Mouse (Mus musculus) gastrocnemius, postnatal 4 days (tissue): ENCODE results near the gene Gm1113. TPM values are rescaled to one million over a fixed set of nuclear protein-coding genes. Genes with fewer than 3 reads are reported as not detected.
A peak's percentile ranks its signal among the peaks of the same experiment; 100 is the strongest.

Experiments
- DNase-seq, 2 experiments: peaks; one replicate each; pipeline ENCODE4 v3.0.0; 2021 to 2022; ENCODE audit warnings: low spot score in 2 of 2, mixed read lengths in 2 of 2
- long read RNA-seq, 2 experiments: library from polyadenylated mRNA; stranded (forward); transcript quantifications; one replicate each; pipeline ENCODE4 v2.0.0; 2021
- total RNA-seq, 2 experiments: library from RNA; stranded (reverse); gene quantifications; 2 replicates each; pipeline ENCODE4 v1.2.3; 2021

Gm1113 gene
- total RNA-seq = not detected
- long read RNA-seq, experiment 1 = 0 reads
- long read RNA-seq, experiment 2 = 0 reads

- no peak for DNase-seq
Measured at GRCm38 (mm10) chr9:35518169-35518568, at the start of gene Gm1113. TSS of gene Gm1113 (minus strand) at chr9:35518269.

GRCm38 (mm10) chr9:35564536-35565240 is 46.6 kb upstream of the Gm1113 start:
- DNase-seq = no peak

GRCm38 (mm10) chr9:35561583-35561982 is 43.5 kb upstream of the Gm1113 start:
- no peak for DNase-seq

GRCm38 (mm10) chr9:35561076-35561475 is 43.0 kb upstream of the Gm1113 start:
- DNase-seq = no peak

- DNase-seq = peak in 1 of 2 experiments; percentile 72
Measured at GRCm38 (mm10) chr9:35559009-35559890, 41.2 kb upstream of the Gm1113 start.

GRCm38 (mm10) chr9:35558257-35559008 is 40.4 kb upstream of the Gm1113 start, which contains the start of the genes Ddx25 and Pus3:
TSS of gene Ddx25 (minus strand) at chr9:35558528.
TSS of gene Pus3 (plus strand) at chr9:35558595.
- no peak for DNase-seq

- no peak for DNase-seq
Measured at GRCm38 (mm10) chr9:35556494-35557102, 38.5 kb upstream of the Gm1113 start.

GRCm38 (mm10) chr9:35548455-35548854 is 30.4 kb upstream of the Gm1113 start:
- no peak for DNase-seq

- DNase-seq = no peak
Measured at GRCm38 (mm10) chr9:35546745-35547144, 28.7 kb upstream of the Gm1113 start.

- no peak for DNase-seq
Measured at GRCm38 (mm10) chr9:35545704-35546103, 27.6 kb upstream of the Gm1113 start.

- DNase-seq = no peak
Measured at GRCm38 (mm10) chr9:35544666-35545065, 26.6 kb upstream of the Gm1113 start.

- DNase-seq = no peak
Measured at GRCm38 (mm10) chr9:35543099-35543860, 25.2 kb upstream of the Gm1113 start.

GRCm38 (mm10) chr9:35541941-35542340 is 23.9 kb upstream of the Gm1113 start:
- DNase-seq = no peak

- DNase-seq = peak; percentile 68 to 81
Measured at GRCm38 (mm10) chr9:35541488-35541887, 23.4 kb upstream of the Gm1113 start.

- no peak for DNase-seq
Measured at GRCm38 (mm10) chr9:35541024-35541423, 23.0 kb upstream of the Gm1113 start.

GRCm38 (mm10) chr9:35539001-35539750 is 21.1 kb upstream of the Gm1113 start:
- no peak for DNase-seq

- DNase-seq = no peak
Measured at GRCm38 (mm10) chr9:35535876-35536275, 17.8 kb upstream of the Gm1113 start.

GRCm38 (mm10) chr9:35535110-35535509 is 17.0 kb upstream of the Gm1113 start:
- peak in 1 of 2 experiments; percentile 38 for DNase-seq

- DNase-seq = no peak
Measured at GRCm38 (mm10) chr9:35533266-35533665, 15.2 kb upstream of the Gm1113 start.
